Mouse (Mus musculus): ENCODE results near the gene Tex19.1. TPM values are rescaled to one million over a fixed set of nuclear protein-coding genes. Genes with fewer than 3 reads are reported as not detected.

Gene Tex19.1
- polyA plus RNA-seq, 1 experiment from 2014 or later: not detected

DNA sequence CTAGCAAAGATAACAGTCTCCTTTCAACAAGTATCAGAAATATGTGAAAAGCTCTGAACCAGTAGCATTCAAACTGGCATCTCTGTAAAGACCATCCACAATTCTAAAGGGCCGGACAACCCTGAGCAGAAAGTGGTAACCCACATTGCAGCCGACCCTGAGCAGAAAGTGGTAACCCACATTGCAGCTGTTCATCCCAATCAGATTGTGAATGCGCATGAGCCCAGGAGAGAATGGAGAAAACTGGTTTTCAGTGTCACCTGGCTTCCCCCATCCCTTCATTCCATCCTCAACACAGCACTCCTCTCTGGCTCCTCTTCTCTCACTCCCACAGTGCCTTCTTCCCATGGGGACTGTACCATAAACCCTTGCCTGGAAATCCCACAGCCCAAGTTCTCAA lies 18.5 kb upstream of the Tex19.1 start:
- Histone ChIP-seq H3K27ac (ENCODE audit: low read depth) (no peak overlapping the region), H3K27me3 (replicated peaks; ENCODE audit: control insufficient read depth, insufficient read depth, low read length) (0 out of 2 replicates have a peak, but pooled peaks cover 2% of the 10 kb centered on the region), H3K4me1 (replicated peaks; ENCODE audit: control insufficient read depth, insufficient read depth, low read length) (no peaks in the 10 kb centered on the region), H3K4me3 (ENCODE audit: low read depth, low read length) (no peak overlapping the region), H3K36me3 (ENCODE audit: control insufficient read depth, insufficient read depth, low read length) (no peaks in the 10 kb centered on the region), H3K9ac (ENCODE audit: low read length) (no peak overlapping the region), H3K4me2 (ENCODE audit: low read length) (no peak overlapping the region), H3K9me3 (ENCODE audit: control insufficient read depth, low read length) (0 out of 2 replicates have a peak, but pooled peaks cover 2% of the 10 kb centered on the region)
- no peak for ATAC-seq (replicated peaks; ENCODE audit: low FRiP score, low TSS enrichment, low read depth)
- no peak for DNase-seq (ENCODE audit: low spot score)
- 85% methylated on average over 3 of the region's 3 CpGs for WGBS

DNA sequence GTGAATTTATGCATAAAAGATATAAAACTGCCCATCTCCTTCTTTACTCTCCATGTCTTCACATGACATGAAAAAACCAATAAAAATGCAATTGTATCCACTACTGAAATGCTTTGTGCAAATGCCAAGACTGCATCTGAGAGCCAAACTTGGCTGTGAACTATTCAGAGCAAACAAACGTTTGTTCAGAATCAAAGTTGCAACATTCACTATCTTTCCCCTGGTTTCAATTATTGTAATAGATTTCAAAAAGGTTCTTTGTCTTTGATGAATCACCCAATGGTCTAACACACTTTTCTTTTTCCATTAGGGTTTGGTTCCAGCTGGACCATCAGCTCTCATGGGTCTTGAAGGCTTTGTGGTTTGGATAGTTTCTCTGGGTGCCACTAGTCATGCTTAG lies 16.3 kb upstream of the Tex19.1 start:
- Histone ChIP-seq H3K9me3 (ENCODE audit: control insufficient read depth, low read length) (0 out of 2 replicates have a peak, but pooled peaks cover 2% of the 10 kb centered on the region), H3K4me3 (ENCODE audit: low read depth, low read length) (no peak overlapping the region), H3K4me2 (ENCODE audit: low read length) (no peak overlapping the region), H3K9ac (ENCODE audit: low read length) (no peak overlapping the region), H3K27me3 (replicated peaks; ENCODE audit: control insufficient read depth, insufficient read depth, low read length) (0 out of 2 replicates have a peak, but pooled peaks cover 2% of the 10 kb centered on the region), H3K4me1 (replicated peaks; ENCODE audit: control insufficient read depth, insufficient read depth, low read length) (no peaks in the 10 kb centered on the region), H3K36me3 (ENCODE audit: control insufficient read depth, insufficient read depth, low read length) (no peaks in the 10 kb centered on the region), H3K27ac (ENCODE audit: low read depth) (no peak overlapping the region)
- ATAC-seq (replicated peaks; ENCODE audit: low FRiP score, low TSS enrichment, low read depth) (no peak), DNase-seq (ENCODE audit: low spot score) (no peak)
- WGBS: 79% methylated on average over 1 of the region's 1 CpGs

GRCm38 (mm10) chr11:121134600-121134999 lies 11.3 kb upstream of the Tex19.1 start:
- ATAC-seq (replicated peaks; ENCODE audit: low FRiP score, low TSS enrichment, low read depth) (no peak), DNase-seq (ENCODE audit: low spot score) (no peak)
- no peak overlapping the region for H3K9ac ChIP-seq (ENCODE audit: low read length)
- no peak overlapping the region for H3K4me3 ChIP-seq (ENCODE audit: low read depth, low read length)
- no peaks in the 10 kb centered on the region for H3K36me3 ChIP-seq (ENCODE audit: control insufficient read depth, insufficient read depth, low read length)
- H3K27me3 ChIP-seq (replicated peaks; ENCODE audit: control insufficient read depth, insufficient read depth, low read length): 0 out of 2 replicates have a peak, but pooled peaks cover 2% of the 10 kb centered on the region
- no peak overlapping the region for H3K27ac ChIP-seq (ENCODE audit: low read depth)
- no peaks in the 10 kb centered on the region for H3K4me1 ChIP-seq (replicated peaks; ENCODE audit: control insufficient read depth, insufficient read depth, low read length)
- no peaks in the 10 kb centered on the region for H3K9me3 ChIP-seq (ENCODE audit: control insufficient read depth, low read length)
- H3K4me2 ChIP-seq (ENCODE audit: low read length): no peak overlapping the region
- 41% methylated on average over 1 of the region's 1 CpGs for WGBS

DNA sequence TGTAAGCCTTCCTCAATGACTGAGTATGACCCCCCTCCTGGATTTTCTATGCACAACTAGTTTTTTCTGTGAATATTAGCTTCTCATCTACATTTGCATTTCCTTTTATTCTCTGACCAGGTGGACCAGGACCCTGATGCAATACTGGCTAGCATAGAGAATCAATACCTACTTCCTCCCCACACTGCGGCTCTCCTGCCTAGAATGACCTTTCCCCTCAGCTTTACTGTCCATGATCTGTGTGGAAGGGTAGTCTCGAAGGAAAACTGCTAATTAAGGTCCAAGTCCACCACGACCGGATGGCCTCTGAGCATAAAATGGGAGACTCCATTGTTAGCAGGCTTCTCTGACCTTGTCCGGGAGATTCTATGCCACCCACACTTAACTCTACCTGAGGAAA lies 8.3 kb upstream of the Tex19.1 start:
- no peaks in the 10 kb centered on the region for H3K36me3 ChIP-seq (ENCODE audit: control insufficient read depth, insufficient read depth, low read length)
- WGBS: 89% methylated on average over 5 of the region's 5 CpGs
- DNase-seq (ENCODE audit: low spot score): no peak
- H3K4me3 ChIP-seq (ENCODE audit: low read depth, low read length): no peak overlapping the region
- H3K27me3 ChIP-seq (replicated peaks; ENCODE audit: control insufficient read depth, insufficient read depth, low read length): no peaks in the 10 kb centered on the region
- no peak overlapping the region for H3K9ac ChIP-seq (ENCODE audit: low read length)
- H3K4me1 ChIP-seq (replicated peaks; ENCODE audit: control insufficient read depth, insufficient read depth, low read length): no peaks in the 10 kb centered on the region
- no peak for ATAC-seq (replicated peaks; ENCODE audit: low FRiP score, low TSS enrichment, low read depth)
- H3K9me3 ChIP-seq (ENCODE audit: control insufficient read depth, low read length): no peaks in the 10 kb centered on the region
- H3K27ac ChIP-seq (ENCODE audit: low read depth): no peak overlapping the region
- H3K4me2 ChIP-seq (ENCODE audit: low read length): no peak overlapping the region

DNA sequence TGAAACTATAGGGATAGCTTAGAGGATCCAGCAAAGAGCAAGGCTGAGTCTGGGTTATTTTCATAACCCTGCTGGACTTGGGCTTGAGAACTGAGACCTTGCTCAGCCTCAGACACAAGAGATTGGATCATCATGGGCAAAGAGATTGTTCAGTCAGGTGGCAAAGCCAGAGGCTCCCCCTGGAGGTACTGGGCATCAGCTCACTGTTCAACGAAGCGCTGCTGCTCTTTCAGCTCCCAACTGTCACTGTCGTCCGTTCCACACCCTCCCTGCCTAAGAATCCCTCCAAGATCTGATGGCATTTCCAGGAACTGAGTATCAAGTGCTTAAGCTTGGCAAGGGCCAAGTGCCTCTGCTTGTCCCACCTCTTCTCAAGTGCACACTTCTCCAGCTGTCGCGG lies 7.2 kb upstream of the Tex19.1 start:
- H3K4me2 ChIP-seq (ENCODE audit: low read length): no peak overlapping the region
- H3K4me1 ChIP-seq (replicated peaks; ENCODE audit: control insufficient read depth, insufficient read depth, low read length): no peaks in the 10 kb centered on the region
- 44% methylated on average over 6 of the region's 6 CpGs for WGBS
- H3K9me3 ChIP-seq (ENCODE audit: control insufficient read depth, low read length): no peaks in the 10 kb centered on the region
- H3K27me3 ChIP-seq (replicated peaks; ENCODE audit: control insufficient read depth, insufficient read depth, low read length): no peaks in the 10 kb centered on the region
- DNase-seq (ENCODE audit: low spot score): no peak
- ATAC-seq (replicated peaks; ENCODE audit: low FRiP score, low TSS enrichment, low read depth): no peak
- no peak overlapping the region for H3K4me3 ChIP-seq (ENCODE audit: low read depth, low read length)
- no peaks in the 10 kb centered on the region for H3K36me3 ChIP-seq (ENCODE audit: control insufficient read depth, insufficient read depth, low read length)
- H3K9ac ChIP-seq (ENCODE audit: low read length): no peak overlapping the region
- no peak overlapping the region for H3K27ac ChIP-seq (ENCODE audit: low read depth)

GRCm38 (mm10) chr11:121143325-121144015 lies 2.5 kb upstream of the Tex19.1 start:
- DNase-seq (ENCODE audit: low spot score): no peak
- no peak overlapping the region for H3K4me3 ChIP-seq (ENCODE audit: low read depth, low read length)
- H3K36me3 ChIP-seq (ENCODE audit: control insufficient read depth, insufficient read depth, low read length): no peaks in the 10 kb centered on the region
- H3K4me1 ChIP-seq (replicated peaks; ENCODE audit: control insufficient read depth, insufficient read depth, low read length): no peaks in the 10 kb centered on the region
- ATAC-seq (replicated peaks; ENCODE audit: low FRiP score, low TSS enrichment, low read depth): peak; percentile 63; the same call in 1 of the 2 replicates
- H3K27me3 ChIP-seq (replicated peaks; ENCODE audit: control insufficient read depth, insufficient read depth, low read length): no peaks in the 10 kb centered on the region
- H3K9me3 ChIP-seq (ENCODE audit: control insufficient read depth, low read length): no peaks in the 10 kb centered on the region
- WGBS: 71% methylated on average over 9 of the region's 9 CpGs
- H3K27ac ChIP-seq (ENCODE audit: low read depth): no peak overlapping the region
- H3K9ac ChIP-seq (ENCODE audit: low read length): no peak overlapping the region
- no peak overlapping the region for H3K4me2 ChIP-seq (ENCODE audit: low read length)

DNA sequence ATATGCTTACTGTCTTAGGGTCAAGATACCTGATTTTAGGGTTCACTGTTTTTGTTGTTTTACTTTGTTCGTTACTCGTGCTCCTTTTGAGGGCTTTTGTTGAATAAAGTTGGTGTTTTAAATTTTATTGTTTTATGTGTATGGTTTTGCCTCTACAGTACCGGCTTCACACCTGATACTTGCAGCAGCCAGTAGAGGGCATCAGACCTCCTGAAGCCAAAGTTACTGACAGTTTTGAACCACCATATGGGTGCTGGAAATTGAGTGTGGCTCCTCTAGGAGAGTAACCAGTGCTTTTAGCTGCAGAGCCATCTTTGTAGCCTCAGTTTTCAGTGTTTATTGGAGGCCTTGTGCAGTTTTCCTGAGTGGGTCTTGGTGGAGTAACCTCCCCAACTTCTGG lies 2.2 kb downstream of the Tex19.1 start:
- Histone ChIP-seq H3K36me3 (ENCODE audit: control insufficient read depth, insufficient read depth, low read length) (no peaks in the 10 kb centered on the region), H3K4me1 (replicated peaks; ENCODE audit: control insufficient read depth, insufficient read depth, low read length) (no peaks in the 10 kb centered on the region), H3K27me3 (replicated peaks; ENCODE audit: control insufficient read depth, insufficient read depth, low read length) (no peaks in the 10 kb centered on the region), H3K4me3 (ENCODE audit: low read depth, low read length) (no peak overlapping the region), H3K4me2 (ENCODE audit: low read length) (no peak overlapping the region), H3K27ac (ENCODE audit: low read depth) (no peak overlapping the region), H3K9me3 (ENCODE audit: control insufficient read depth, low read length) (no peaks in the 10 kb centered on the region), H3K9ac (ENCODE audit: low read length) (no peak overlapping the region)
- ATAC-seq (replicated peaks; ENCODE audit: low FRiP score, low TSS enrichment, low read depth): no peak
- no peak for DNase-seq (ENCODE audit: low spot score)
- WGBS: 82% methylated on average over 3 of the region's 3 CpGs

- ATAC-seq (replicated peaks; ENCODE audit: low FRiP score, low TSS enrichment, low read depth) (no peak), DNase-seq (ENCODE audit: low spot score) (no peak)
- no peak overlapping the region for H3K4me2 ChIP-seq (ENCODE audit: low read length)
- no peak overlapping the region for H3K9ac ChIP-seq (ENCODE audit: low read length)
- no peaks in the 10 kb centered on the region for H3K36me3 ChIP-seq (ENCODE audit: control insufficient read depth, insufficient read depth, low read length)
- no peak overlapping the region for H3K4me3 ChIP-seq (ENCODE audit: low read depth, low read length)
- 44% methylated on average over 4 of the region's 4 CpGs for WGBS
- H3K4me1 ChIP-seq (replicated peaks; ENCODE audit: control insufficient read depth, insufficient read depth, low read length): peaks cover 6% of the 10 kb centered on the region; the same call in 1 of the 2 replicates
- no peak overlapping the region for H3K27ac ChIP-seq (ENCODE audit: low read depth)
- no peaks in the 10 kb centered on the region for H3K9me3 ChIP-seq (ENCODE audit: control insufficient read depth, low read length)
- H3K27me3 ChIP-seq (replicated peaks; ENCODE audit: control insufficient read depth, insufficient read depth, low read length): peaks cover 40% of the 10 kb centered on the region
Measured at GRCm38 (mm10) chr11:121154203-121154602, 8.3 kb downstream of the Tex19.1 start.

DNA sequence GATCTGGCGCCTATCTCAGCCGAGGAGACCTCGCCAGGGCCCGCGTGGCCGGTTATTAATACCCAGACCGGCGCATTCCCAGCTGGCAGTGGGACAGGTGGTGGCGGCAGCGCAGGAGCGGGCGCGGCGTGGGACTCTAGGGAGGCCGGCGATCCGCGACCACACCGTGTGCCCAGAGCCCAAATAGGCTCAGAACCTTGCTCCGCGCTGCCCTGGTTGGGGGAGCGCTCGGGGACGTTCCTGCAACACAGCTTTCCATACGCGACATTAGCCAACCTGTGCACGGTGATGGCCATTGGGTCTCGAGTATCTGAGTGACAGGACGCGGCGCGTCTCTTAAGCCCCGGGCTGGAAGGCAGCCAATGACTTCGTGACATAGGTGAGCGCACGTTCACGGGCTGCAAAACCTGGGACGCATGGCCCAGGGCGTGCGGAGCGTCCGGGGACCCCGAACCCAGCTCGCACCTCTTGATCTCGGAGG lies 10.5 kb downstream of the Tex19.1 start:
- peak; percentile 62 for DNase-seq (ENCODE audit: low spot score)
- no peaks in the 10 kb centered on the region for H3K9me3 ChIP-seq (ENCODE audit: control insufficient read depth, low read length)
- 0 out of 2 replicates have a peak overlapping the region, but pooled peaks have one; percentile 5 for H3K9ac ChIP-seq (ENCODE audit: low read length)
- peaks cover 6% of the 10 kb centered on the region; the same call in 1 of the 2 replicates for H3K4me1 ChIP-seq (replicated peaks; ENCODE audit: control insufficient read depth, insufficient read depth, low read length)
- ATAC-seq (replicated peaks; ENCODE audit: low FRiP score, low TSS enrichment, low read depth): no peak
- H3K27me3 ChIP-seq (replicated peaks; ENCODE audit: control insufficient read depth, insufficient read depth, low read length): peaks cover 40% of the 10 kb centered on the region
- no peaks in the 10 kb centered on the region for H3K36me3 ChIP-seq (ENCODE audit: control insufficient read depth, insufficient read depth, low read length)
- H3K4me2 ChIP-seq (ENCODE audit: low read length): peak overlapping the region; percentile 59
- WGBS: 2% methylated on average over 45 of the region's 45 CpGs
- no peak overlapping the region for H3K27ac ChIP-seq (ENCODE audit: low read depth)
- H3K4me3 ChIP-seq (ENCODE audit: low read depth, low read length): peak overlapping the region; percentile 26
